Mouse (Mus musculus): ENCODE measurements at regions not wholly inside any gene's neighbourhood (a gene's known extent, or its start where the extent isn't known, plus 50 kb on each side); places are given as distances from the start of the nearest gene placed in this dataset.

DNA sequence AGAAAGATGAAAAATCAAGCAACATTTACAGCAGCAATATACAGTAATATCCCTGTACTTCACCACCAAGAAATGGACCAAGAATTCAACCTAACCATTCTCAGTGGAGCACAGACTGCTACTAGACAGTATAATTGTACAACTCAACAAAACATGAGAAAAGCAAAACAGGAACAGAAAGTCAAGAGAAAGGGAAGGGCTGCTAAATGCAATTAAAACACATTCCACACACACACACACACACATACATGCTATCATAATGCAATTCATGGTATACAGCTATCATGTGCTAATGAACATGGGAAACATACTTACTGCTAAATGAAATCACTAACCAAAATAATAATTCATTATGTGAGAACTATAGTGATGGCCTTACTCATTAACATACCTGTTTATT lies 335.2 kb upstream of the Mmadhc start:
- no peak for DNase-seq

GRCm38 (mm10) chr2:50627501-50627900 lies 330.9 kb upstream of the Mmadhc start:
- no peak for DNase-seq

- no peak for DNase-seq
These were observed 328.7 kb upstream of the Mmadhc start for GRCm38 (mm10) chr2:50625233-50625749.

- peak; percentile 67 to 70 for DNase-seq
These were observed 312.5 kb upstream of the Mmadhc start for GRCm38 (mm10) chr2:50609086-50609485.

GRCm38 (mm10) chr2:50589195-50589594 lies 292.6 kb upstream of the Mmadhc start:
- no peak for DNase-seq

DNA sequence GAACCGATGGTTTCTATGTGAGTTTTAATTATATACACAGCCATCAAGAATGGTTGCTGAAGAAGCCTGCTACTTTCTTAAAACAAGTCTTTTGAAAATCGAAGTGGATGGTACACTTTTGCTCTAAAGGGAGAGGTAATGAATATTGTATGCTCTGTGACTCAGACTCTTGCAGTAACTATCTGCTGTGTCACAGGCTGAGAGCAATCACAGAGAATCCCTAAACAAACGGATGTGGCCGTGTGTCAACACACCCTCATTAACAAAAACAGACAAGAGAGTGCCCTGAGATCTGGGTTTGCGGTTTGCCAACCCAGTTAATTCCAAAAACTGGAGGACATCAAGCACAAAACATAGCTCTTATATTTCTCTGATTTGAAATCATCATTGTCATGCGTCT lies 292.1 kb upstream of the Mmadhc start:
- DNase-seq = no peak

DNA sequence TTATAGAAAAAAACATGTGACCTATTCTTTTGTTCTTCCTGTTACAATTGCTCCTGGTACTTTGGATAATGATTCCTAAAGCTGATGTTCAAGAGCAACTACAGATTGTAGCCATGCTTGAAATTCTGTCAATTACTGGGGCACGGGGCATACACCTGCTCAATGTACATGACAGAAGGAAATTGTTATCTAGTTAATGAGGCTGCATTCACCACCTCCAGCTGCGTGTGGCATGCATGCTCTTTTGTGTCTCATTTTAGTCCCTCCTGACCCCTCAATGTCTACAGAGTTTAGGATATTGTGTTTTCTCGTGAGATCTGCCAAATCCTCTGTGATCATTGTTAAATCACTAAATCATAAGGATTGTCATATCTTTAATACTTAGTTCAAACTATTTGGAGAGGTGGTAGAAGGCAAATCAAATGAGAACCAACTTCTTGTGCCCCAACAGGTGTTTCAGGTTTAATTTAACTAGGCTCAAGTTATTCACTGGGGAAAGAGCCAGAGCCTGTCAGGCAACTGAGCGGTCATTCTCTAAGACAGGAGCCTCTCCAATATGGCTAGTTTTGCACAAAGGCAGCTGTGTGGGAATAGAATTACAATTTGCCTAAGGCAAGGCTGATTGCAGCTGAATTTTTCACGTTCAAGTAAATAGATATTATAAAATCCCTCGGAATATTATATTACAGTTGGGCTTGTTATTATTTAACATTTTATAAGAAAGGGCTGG lies 289.9 kb upstream of the Mmadhc start:
- no peak for DNase-seq

GRCm38 (mm10) chr2:50579620-50580019 lies 283.0 kb upstream of the Mmadhc start:
- no peak for DNase-seq

GRCm38 (mm10) chr2:50578278-50579043 lies 281.9 kb upstream of the Mmadhc start:
- peak; percentile 19 to 51 for DNase-seq

DNA sequence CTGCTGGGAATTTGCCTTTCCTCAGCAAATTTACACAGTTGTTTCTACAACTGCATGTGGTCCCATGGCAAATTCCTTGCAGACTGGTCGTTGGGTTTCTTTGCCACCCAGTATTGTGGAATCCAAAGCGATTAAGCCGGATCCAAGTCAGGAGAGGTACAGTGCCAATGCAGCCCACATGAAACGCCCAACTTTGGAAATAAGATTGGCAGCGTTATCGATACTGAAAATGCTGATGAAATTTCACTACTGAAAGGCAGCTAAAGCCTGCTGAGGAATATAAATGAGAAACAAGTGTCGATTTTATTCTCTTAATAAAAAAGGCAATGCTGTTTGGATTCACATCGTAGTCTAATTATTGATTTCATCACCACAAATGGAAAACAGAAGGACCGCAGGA lies 281.1 kb upstream of the Mmadhc start:
- no peak for DNase-seq

GRCm38 (mm10) chr2:50573455-50573854 lies 276.9 kb upstream of the Mmadhc start:
- DNase-seq = peak in 1 of 2 experiments; percentile 16

- DNase-seq = no peak
These were observed 274.4 kb upstream of the Mmadhc start for GRCm38 (mm10) chr2:50571021-50571420.

GRCm38 (mm10) chr2:50569502-50570285 lies 273.1 kb upstream of the Mmadhc start:
- no peak for DNase-seq

- no peak for DNase-seq
These were observed 272.3 kb upstream of the Mmadhc start for GRCm38 (mm10) chr2:50568777-50569501.

DNA sequence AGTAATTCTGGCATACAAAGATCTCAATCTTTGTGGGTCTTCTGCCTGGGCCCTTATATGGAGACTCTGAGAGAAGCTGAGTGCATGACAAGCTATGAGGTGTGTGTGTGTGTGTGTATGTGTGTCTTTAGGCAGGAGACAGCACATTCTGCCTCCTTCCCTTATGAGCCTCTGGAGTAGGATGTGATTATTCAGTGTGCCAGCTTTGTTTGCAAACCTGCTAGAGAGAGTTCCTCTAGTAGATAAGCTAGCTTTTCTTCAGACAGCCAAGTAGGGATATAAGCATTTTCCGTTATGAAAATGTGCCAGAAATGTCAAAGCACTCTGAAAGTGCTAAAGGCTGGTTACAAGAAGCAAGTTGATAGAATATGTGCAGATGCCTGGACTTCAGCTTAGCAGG lies 270.9 kb upstream of the Mmadhc start:
- no peak for DNase-seq

DNA sequence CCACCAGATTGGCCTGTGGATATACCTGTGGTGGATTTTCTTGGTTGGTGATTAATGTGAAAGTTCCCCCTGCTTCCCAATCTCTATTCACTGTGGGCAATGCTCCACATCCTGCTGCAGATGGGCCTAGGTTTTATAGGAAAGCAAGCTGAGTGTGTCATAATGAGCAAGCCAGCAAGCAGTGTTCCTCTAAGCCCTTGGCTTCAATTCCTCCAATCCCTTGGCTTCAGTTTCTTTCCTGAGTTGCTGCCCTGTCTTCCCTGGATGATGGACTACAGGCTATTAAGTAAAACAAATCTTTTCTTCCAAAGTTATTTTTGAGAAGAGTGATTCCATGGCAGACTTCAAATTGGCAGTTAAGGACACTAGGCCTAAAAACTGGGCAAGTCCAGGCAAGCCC lies 257.4 kb upstream of the Mmadhc start:
- no peak for DNase-seq

DNA sequence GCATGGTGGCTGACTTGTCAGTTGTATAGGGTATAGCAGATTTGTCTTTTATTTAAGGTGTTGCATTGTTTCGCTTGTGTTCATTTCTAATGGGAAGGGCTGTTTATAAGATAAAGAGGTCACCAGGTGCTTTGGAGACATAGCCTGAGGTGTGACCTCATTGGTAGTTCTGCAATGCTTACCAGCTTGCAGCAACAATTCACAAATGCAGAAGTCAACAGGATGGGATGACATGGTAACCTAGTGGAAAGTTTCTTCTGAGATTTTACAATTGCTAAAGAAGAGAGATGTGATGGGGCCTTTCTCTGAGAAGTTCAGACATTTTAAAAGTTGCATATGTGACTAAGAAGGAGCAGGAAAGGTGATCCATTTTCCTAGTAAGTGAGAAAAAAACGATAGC lies 255.8 kb upstream of the Mmadhc start:
- no peak for DNase-seq

DNA sequence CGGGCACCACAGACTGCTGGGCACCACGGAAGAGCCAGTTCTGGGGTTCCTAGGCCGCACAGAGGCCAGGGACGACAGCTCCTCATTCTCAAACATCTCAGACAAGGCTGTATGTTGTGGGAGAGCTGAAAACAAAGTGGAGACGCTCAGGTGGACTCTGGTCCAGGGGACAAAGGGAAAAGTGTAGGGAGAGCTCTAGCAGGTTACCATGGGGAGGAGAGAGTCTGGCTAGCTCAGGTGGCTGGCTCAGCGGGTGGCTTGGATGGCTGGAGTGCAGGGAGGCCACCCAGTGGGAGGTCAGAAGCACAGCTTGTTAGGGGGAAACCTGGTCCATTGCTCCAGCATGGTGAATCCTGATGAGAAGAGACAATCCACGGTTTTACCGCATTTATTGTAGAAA lies 253.3 kb upstream of the Mmadhc start:
- no peak for DNase-seq

DNA sequence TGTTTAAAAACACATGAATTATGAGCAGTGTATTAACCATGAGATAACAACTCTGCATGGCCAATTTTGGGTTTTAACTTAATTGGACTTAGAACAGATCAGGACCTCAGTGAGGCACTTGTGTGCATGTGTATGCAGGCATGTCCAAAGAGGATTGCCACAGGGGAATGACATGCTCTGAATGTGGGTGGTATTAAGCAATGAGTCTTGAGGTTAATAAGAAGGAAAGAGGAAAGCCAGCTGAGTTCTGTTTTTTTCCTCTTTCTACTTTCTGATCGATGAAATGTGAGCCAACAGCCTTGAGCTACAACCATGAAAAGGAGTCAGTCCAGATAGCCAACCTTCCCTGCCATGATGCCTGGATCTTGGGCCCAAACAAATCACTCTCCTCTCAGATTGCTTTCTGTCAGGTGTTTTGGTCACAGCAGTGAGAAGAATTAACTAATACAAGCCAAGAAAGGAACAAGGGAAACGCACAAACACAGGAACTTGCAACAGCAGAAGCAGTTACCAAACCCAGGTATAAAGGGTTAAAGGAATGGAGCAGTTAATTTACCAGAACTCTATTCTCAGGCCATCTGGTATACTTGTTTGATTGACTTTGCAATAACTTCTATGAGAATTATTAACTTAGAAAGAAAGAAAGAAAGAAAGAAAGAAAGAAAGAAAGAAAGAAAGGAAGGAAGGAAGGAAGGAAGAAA lies 243.3 kb upstream of the Mmadhc start:
- peak; percentile 7 to 18 for DNase-seq

- no peak for DNase-seq
These were observed 241.5 kb upstream of the Mmadhc start for GRCm38 (mm10) chr2:50538068-50538467.

Data from heart, adult 18-20 months (tissue).